Mouse (Mus musculus) forebrain, embryonic 16.5 days (tissue): ENCODE measurements at regions not wholly inside any gene's neighbourhood (a gene's known extent, or its start where the extent isn't known, plus 50 kb on each side); places are given as distances from the start of the nearest gene placed in this dataset.

ENCODE experiments used
- ATAC-seq: fragments of 200-750 bp; cut with Nextera tagmentation; 2 replicates; pipeline ENCODE4 v1.8.0; 2017; ENCODE audit warnings: mild to moderate bottlenecking, moderate library complexity
- H3K27ac ChIP-seq: fragments of 300-500 bp; sonication (generic); 2 replicates; pipeline ENCODE4 v1.5.1; 2014; ENCODE audit warnings: low read length, control low read depth
- H3K27me3 ChIP-seq: fragments of 300-500 bp; sonication (generic); replicated peaks from 2 replicates; pipeline ENCODE4 v1.6.1; 2014; ENCODE audit warnings: low read length; ENCODE audit not compliant: control insufficient read depth, insufficient read depth
- H3K36me3 ChIP-seq: fragments of 300-500 bp; sonication (generic); 2 replicates; pipeline ENCODE4 v1.6.1; 2014; ENCODE audit not compliant: control insufficient read depth, insufficient read depth
- H3K4me1 ChIP-seq: fragments of 300-500 bp; sonication (generic); replicated peaks from 2 replicates; pipeline ENCODE4 v1.6.1; 2014; ENCODE audit warnings: low read length; ENCODE audit not compliant: control insufficient read depth, insufficient read depth
- H3K4me2 ChIP-seq: fragments of 300-500 bp; sonication (generic); 2 replicates; pipeline ENCODE4 v1.6.1; 2014; ENCODE audit warnings: mild to moderate bottlenecking, low read length, control low read depth
- H3K4me3 ChIP-seq: fragments of 300-500 bp; sonication (generic); replicated peaks from 2 replicates; pipeline ENCODE4 v1.5.1; 2014; ENCODE audit warnings: mild to moderate bottlenecking, low read length, control low read depth
- H3K9ac ChIP-seq: fragments of 300-500 bp; sonication (generic); replicated peaks from 2 replicates; pipeline ENCODE4 v1.6.1; 2014; ENCODE audit warnings: low read depth, low read length, control low read depth
- H3K9me3 ChIP-seq: fragments of 300-500 bp; sonication (generic); 2 replicates; pipeline ENCODE4 v1.6.1; 2016; ENCODE audit warnings: low read length; ENCODE audit not compliant: control insufficient read depth
- WGBS: fragments of 180-500 bp; shearing (Covaris S2); extraction: QIAGEN DNeasy Blood & Tissue Kit; methylation state at CpG from one replicate; pipeline ENCODE4 v1.1.7; 2014; 5-methylcytosine and 5-hydroxymethylcytosine counted together

DNA sequence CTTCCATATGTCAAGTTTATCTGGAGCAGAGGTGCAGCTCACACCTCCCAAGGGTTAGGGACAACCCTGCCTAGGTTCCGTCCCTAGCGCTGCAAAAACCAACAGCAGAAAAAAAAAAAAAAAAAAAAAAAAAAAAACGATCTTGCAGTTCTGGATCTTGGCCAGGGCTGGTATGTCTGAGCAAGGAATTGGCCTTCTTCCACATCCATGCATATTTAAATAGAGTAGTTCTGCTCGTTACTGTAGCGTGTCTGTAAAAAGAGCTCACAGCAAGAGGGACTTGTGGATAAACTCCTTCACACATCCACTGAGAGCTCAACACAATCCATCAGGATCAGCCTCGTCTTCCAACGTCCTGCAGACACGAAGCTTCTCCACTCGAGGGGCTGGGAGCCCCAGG lies 639.4 kb upstream of the Adam5 start:
- Histone ChIP-seq H3K4me1 (peaks cover 48% of the 10 kb centered on the region), H3K27ac (peak overlapping the region; percentile 76), H3K9me3 (no peaks in the 10 kb centered on the region), H3K4me2 (0 out of 2 replicates have a peak overlapping the region, but pooled peaks have one; percentile 9), H3K36me3 (no peaks in the 10 kb centered on the region), H3K4me3 (no peak overlapping the region), H3K9ac (no peak overlapping the region), H3K27me3 (no peaks in the 10 kb centered on the region)
- WGBS = 6% methylated on average over 9 of the region's 9 CpGs
- peak; percentile 39 for ATAC-seq

GRCm38 (mm10) chr8:25462492-25462891 lies 638.3 kb upstream of the Adam5 start:
- Histone ChIP-seq H3K27me3 (no peaks in the 10 kb centered on the region), H3K27ac (no peak overlapping the region), H3K4me2 (no peak overlapping the region), H3K36me3 (no peaks in the 10 kb centered on the region), H3K4me3 (no peak overlapping the region), H3K9me3 (no peaks in the 10 kb centered on the region), H3K9ac (no peak overlapping the region), H3K4me1 (peaks cover 46% of the 10 kb centered on the region)
- ATAC-seq = no peak
- WGBS = 9% methylated on average over 4 of the region's 4 CpGs

DNA sequence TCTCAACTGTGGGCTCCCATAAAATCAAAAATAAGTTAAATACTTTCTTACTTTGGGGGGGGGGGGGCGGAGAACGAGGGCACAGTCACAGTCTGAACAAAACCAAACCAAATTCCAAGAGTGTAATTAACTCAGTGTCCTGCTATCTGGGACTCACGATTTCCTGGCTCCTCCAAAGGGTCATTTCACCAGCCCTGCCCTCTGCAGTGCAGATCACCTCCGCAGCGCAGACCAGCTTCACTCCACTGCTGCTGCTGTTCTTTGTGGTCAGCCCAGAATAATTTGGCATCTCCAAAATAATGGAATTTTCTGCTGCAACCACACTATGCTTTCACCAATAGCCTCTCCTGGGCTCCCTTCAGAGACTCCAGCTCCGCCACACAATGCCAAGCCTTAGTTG lies 631.5 kb upstream of the Adam5 start:
- Histone ChIP-seq H3K4me1 (no peaks in the 10 kb centered on the region), H3K9ac (no peak overlapping the region), H3K4me2 (no peak overlapping the region), H3K27ac (no peak overlapping the region), H3K9me3 (no peaks in the 10 kb centered on the region), H3K4me3 (no peak overlapping the region), H3K36me3 (no peaks in the 10 kb centered on the region), H3K27me3 (no peaks in the 10 kb centered on the region)
- no peak for ATAC-seq
- WGBS = 69% methylated on average over 6 of the region's 6 CpGs

DNA sequence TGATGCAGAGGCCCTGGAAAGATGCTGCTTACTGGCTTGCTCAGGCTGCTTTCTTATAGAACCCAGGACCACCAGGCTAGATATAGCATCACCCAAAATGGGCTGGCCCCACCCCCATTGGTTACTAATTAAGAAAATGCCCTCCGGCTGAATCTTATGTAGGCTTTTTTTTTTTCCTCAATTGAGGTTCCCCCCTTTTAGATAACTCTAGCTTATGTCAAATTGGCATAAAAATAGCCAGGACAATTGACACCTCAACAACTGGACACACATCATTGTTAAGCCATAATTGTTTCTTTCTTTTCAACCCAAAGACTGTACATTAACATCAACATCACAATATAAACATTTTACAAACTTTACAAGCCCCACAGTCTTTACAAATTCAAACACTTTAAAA lies 630.8 kb upstream of the Adam5 start:
- H3K4me3 ChIP-seq = no peak overlapping the region
- no peak overlapping the region for H3K9ac ChIP-seq
- H3K27me3 ChIP-seq = no peaks in the 10 kb centered on the region
- no peaks in the 10 kb centered on the region for H3K9me3 ChIP-seq
- no peak for ATAC-seq
- WGBS = 48% methylated on average over 1 of the region's 1 CpGs
- no peaks in the 10 kb centered on the region for H3K36me3 ChIP-seq
- no peak overlapping the region for H3K4me2 ChIP-seq
- H3K4me1 ChIP-seq = no peaks in the 10 kb centered on the region
- H3K27ac ChIP-seq = no peak overlapping the region

GRCm38 (mm10) chr8:25453826-25454225 lies 629.7 kb upstream of the Adam5 start:
- no peak overlapping the region for H3K4me3 ChIP-seq
- H3K9me3 ChIP-seq = no peaks in the 10 kb centered on the region
- H3K27me3 ChIP-seq = no peaks in the 10 kb centered on the region
- H3K36me3 ChIP-seq = no peaks in the 10 kb centered on the region
- no peaks in the 10 kb centered on the region for H3K4me1 ChIP-seq
- no peak overlapping the region for H3K4me2 ChIP-seq
- WGBS = 93% methylated on average over 9 of the region's 9 CpGs
- no peak for ATAC-seq
- no peak overlapping the region for H3K9ac ChIP-seq
- H3K27ac ChIP-seq = no peak overlapping the region

GRCm38 (mm10) chr8:25450544-25450943 lies 626.4 kb upstream of the Adam5 start:
- no peaks in the 10 kb centered on the region for H3K36me3 ChIP-seq
- H3K27me3 ChIP-seq = no peaks in the 10 kb centered on the region
- no peak for ATAC-seq
- no peaks in the 10 kb centered on the region for H3K4me1 ChIP-seq
- H3K4me2 ChIP-seq = no peak overlapping the region
- H3K9me3 ChIP-seq = no peaks in the 10 kb centered on the region
- no peak overlapping the region for H3K4me3 ChIP-seq
- no peak overlapping the region for H3K27ac ChIP-seq
- no peak overlapping the region for H3K9ac ChIP-seq

- H3K4me1 ChIP-seq = no peaks in the 10 kb centered on the region
- H3K27ac ChIP-seq = no peak overlapping the region
- 91% methylated on average over 4 of the region's 4 CpGs for WGBS
- no peak overlapping the region for H3K4me2 ChIP-seq
- H3K9me3 ChIP-seq = no peaks in the 10 kb centered on the region
- no peak overlapping the region for H3K9ac ChIP-seq
- H3K27me3 ChIP-seq = no peaks in the 10 kb centered on the region
- ATAC-seq = no peak
- no peak overlapping the region for H3K4me3 ChIP-seq
- H3K36me3 ChIP-seq = no peaks in the 10 kb centered on the region
These were observed 625.4 kb upstream of the Adam5 start for GRCm38 (mm10) chr8:25449590-25449989.

DNA sequence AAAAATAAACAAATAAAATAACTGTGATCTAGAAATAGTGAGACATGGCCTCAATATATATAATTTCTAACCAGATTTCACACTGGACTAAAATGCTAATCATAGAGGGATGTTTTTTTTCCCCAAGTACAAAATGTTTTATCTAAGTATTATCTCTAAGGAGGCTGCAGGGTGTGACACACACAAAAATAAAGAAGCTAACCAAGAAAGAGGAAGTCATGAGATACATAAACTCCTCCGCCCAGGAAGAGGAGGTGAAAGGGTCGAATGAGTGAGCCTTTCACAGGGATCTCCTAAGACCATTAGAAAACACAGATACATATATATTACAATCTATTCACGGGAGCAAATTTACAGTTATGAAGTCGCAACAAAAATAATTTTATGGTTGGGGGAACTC lies 623.7 kb upstream of the Adam5 start:
- H3K36me3 ChIP-seq = no peaks in the 10 kb centered on the region
- no peak overlapping the region for H3K9ac ChIP-seq
- no peaks in the 10 kb centered on the region for H3K4me1 ChIP-seq
- no peaks in the 10 kb centered on the region for H3K27me3 ChIP-seq
- no peak overlapping the region for H3K4me3 ChIP-seq
- no peak for ATAC-seq
- no peaks in the 10 kb centered on the region for H3K9me3 ChIP-seq
- no peak overlapping the region for H3K27ac ChIP-seq
- H3K4me2 ChIP-seq = no peak overlapping the region
- WGBS = 94% methylated on average over 4 of the region's 4 CpGs

DNA sequence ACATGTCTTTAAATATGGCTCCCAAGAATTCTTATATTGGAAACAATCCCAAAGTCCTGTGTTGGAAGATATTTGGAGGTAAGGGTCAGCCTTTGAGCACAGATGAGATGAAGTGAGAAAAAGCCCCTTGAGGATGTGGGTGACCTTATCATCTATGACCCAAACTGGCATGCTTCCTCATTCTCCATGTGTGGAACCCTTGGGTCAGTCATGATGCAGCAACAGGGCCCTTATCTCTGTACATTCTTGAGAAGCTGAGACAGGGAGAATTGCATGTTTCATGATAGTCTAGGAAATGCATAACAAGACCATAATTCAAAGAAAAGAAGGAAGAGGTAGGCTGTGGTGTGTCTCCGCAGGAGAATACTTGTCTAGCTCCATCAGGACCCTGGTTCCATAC lies 621.8 kb upstream of the Adam5 start:
- Histone ChIP-seq H3K27ac (no peak overlapping the region), H3K9me3 (no peaks in the 10 kb centered on the region), H3K36me3 (no peaks in the 10 kb centered on the region), H3K4me2 (no peak overlapping the region), H3K4me3 (no peak overlapping the region), H3K4me1 (no peaks in the 10 kb centered on the region), H3K9ac (no peak overlapping the region), H3K27me3 (no peaks in the 10 kb centered on the region)
- whole genome bisulfite sequencing = 95% methylated on average over 1 of the region's 1 CpGs
- no peak for ATAC-seq

GRCm38 (mm10) chr8:25445054-25445453 lies 620.9 kb upstream of the Adam5 start:
- Histone ChIP-seq H3K4me3 (no peak overlapping the region), H3K36me3 (no peaks in the 10 kb centered on the region), H3K27me3 (no peaks in the 10 kb centered on the region), H3K9ac (no peak overlapping the region), H3K27ac (no peak overlapping the region), H3K4me2 (no peak overlapping the region), H3K4me1 (no peaks in the 10 kb centered on the region; the same call in 1 of the 2 replicates), H3K9me3 (no peaks in the 10 kb centered on the region)
- ATAC-seq = no peak
- 84% methylated on average over 5 of the region's 5 CpGs for WGBS
